Mouse (Mus musculus) brain, embryonic 14.5 days (tissue): Measurements from ENCODE around the gene Cars2. TPM values are rescaled to one million over a fixed set of nuclear protein-coding genes. Genes with fewer than 3 reads are reported as not detected.

Experiments
- DNase-seq: peaks from one replicate; pipeline ENCODE4 v3.0.0-alpha.2; 2011; ENCODE audit warnings: low read depth
- CTCF ChIP-seq: fragments of 200-500 bp; IDR thresholded peaks from 2 replicates; pipeline ENCODE4 v1.5.1; 2012; ENCODE audit warnings: inconsistent platforms, mild to moderate bottlenecking, moderate library complexity, borderline replicate concordance; ENCODE audit not compliant: insufficient read depth, insufficient read length; ENCODE audit errors: extremely low read depth
- POLR2A ChIP-seq: fragments of 200-500 bp; IDR thresholded peaks from 2 replicates; pipeline ENCODE4 v1.6.1; 2012; ENCODE audit warnings: mild to moderate bottlenecking, inconsistent platforms, borderline replicate concordance; ENCODE audit not compliant: poor library complexity, insufficient read depth, insufficient read length, severe bottlenecking; ENCODE audit errors: extremely low read depth
- polyA plus RNA-seq: library from polyadenylated mRNA; depleted of rRNA; stranded (reverse); fragments of >200 nt; gene quantifications from 2 replicates; pipeline ENCODE4 v1.2.3, GENCODE M21; 2012

Gene Cars2
- polyA plus RNA-seq, 1 experiment = 44.1 TPM

- no peak for DNase-seq
- TF ChIP-seq CTCF (no peak), POLR2A (no peak)
Measured at GRCm38 (mm10) chr8:11530155-11530770, 20.3 kb downstream of the Cars2 start.

- no peak for TF ChIP-seq CTCF
- DNase-seq = no peak
Measured at GRCm38 (mm10) chr8:11523331-11523730, 27.3 kb downstream of the Cars2 start.

DNA sequence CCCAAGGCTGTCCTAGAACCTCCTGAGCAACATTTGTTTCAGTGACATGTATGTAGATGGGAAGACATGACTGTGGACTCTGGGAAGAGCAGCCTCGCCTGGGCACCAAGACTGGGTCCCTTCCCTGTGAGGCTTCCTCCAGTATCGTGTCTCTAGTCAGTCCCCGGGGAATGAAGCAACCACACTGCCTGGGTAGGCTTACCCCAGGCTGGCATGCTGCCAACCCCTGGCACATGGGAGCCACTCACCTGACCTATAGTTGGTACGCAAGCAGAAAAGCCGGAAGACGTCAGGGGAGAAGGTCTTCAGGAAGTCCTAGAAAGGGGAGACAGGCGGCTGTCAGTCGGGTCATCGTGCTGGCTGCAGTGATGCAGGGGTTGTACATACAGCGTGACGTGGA is 31.9 kb downstream of the Cars2 start:
- peak; percentile 6 for DNase-seq
- TF ChIP-seq POLR2A (no peak), CTCF (no peak)

DNA sequence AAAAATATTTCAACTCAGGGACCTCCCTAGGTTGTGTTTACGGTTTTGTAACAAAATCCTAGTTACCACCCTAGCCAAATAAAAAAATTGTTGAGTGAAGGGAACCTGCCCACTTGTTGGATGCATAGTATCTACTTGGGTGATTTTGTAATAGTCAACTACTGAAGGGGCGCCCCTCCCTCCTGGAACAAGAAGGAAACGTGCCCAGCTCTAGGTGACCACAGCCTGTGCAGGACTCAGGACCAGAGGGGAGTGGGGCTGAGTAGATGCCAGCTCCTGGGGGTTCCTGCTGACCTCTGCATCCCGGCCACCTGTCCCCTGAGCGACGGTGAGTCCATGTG is 32.6 kb downstream of the Cars2 start:
- TF ChIP-seq CTCF (no peak), POLR2A (no peak)
- DNase-seq = no peak

DNA sequence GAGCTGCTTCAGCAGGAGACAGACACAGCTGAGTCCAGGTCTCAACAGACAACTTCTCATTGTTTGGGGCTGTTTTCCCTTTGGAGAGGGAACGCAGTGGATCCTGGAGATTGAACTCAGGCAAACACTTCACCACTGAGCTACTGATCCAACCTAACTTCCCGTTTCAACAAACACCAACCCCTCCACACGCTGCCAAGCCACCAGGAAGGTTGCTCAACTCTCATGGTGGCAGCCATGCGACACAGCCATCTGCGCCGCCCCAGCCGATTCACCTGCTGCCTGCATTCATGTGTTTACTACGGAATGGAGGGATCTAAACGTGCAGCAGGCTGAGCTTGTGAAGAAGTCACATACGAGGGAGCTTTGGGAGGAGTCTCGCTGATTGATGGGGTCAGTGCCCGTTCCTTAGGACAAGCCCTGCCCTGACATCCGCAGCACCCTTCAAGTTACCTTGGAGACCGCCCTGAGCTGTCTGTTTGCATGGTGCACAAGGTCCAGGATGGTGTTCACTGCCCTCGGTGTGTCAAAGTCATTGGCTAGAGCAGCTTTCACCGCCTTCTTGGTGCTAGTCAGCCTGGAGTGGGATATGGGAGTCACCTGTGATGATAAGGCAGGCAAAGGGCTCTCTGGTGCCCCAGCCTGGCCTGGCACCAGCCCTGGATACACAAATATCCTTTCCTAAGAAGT is 33.1 kb downstream of the Cars2 start:
- no peak for TF ChIP-seq POLR2A
- TF ChIP-seq CTCF = no peak
- no peak for DNase-seq

DNA sequence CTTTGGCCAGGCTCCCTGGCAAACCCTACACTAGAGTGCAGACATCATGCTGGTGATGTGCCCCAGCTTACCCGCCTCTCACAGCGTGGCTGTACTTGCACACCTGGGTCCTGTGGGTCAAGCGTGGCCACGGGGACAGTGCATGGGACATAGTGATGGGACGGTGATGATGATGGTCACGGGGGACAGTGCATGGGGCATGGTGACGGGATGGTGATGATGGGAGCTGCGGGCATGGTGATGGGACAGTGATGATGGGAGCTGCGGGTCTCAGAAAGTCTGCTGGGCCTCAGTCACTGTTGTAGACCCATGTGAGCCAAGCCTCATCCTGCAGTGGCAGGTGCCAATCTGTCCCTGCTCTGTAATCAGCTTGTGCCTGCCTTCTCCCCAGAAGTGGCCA is 34.3 kb downstream of the Cars2 start:
- DNase-seq = no peak

DNA sequence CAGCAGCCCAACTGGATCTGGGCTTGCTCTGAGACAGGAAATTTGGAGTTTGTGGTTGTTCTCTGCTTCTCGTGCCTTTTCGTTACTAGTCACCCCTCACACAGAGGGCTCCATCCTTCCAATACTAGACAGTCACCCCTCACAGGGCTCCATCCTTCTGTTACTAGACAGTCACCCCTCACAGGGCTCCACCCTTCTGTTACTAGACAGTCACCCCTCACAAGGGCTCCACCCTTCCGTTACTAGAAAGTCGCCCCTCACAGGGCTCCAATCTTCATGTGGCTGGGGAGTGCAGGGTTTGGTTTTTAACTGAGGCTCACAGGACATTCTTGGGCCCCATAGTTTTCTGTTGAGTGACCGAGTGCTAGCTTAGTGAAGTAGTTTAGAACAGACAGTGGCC is 37.3 kb downstream of the Cars2 start:
- TF ChIP-seq POLR2A = no peak
- TF ChIP-seq CTCF = no peak

More for the DNA sequence above, 34.3 kb downstream of the Cars2 start:
- no peak for TF ChIP-seq POLR2A
- no peak for TF ChIP-seq CTCF

DNA sequence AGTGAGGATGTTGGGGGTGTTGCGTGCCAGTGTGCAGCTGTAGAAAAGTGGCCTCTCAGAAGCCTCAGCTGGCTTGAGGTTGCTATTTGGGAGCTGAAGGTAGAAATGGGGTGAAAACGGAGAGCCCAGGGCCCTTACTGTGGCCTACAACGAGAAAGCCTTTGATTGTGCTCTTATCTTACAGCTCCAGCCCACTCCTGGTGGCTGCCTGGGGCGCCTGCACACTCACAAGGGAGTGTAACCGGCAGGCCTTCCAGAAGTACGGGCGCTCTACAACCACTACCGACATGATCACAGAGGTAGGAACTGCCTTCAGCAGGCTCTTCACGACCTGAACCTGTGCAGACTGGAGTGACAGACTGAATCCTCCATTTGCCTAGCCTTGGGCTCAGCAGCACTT is 37.9 kb downstream of the Cars2 start:
- DNase-seq = no peak
- no peak for TF ChIP-seq POLR2A
- no peak for TF ChIP-seq CTCF

More for the DNA sequence above, 37.3 kb downstream of the Cars2 start:
- DNase-seq = no peak

- DNase-seq = no peak
- TF ChIP-seq POLR2A (no peak), CTCF (no peak)
Measured at GRCm38 (mm10) chr8:11510971-11511370, 39.6 kb downstream of the Cars2 start.

DNA sequence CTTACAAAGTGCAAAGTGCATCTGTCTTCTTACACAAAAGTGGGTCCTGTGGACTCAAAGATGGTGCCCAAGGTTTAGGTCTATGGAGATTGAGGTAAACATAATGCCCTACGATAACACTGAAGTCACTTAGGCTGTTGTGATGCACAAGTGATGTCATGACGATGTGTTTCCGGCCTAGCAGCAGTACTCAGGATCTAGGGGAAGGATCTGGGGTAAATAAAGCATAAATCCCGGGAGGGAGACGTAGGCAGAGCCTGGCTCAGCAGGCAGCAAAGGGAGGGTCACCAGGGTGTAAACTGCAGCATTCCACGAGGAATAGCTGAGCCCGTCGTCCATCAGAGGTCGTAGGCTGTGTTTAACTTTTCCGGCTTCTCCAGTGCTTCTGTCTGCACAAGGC is 41.7 kb downstream of the Cars2 start:
- no peak for TF ChIP-seq POLR2A
- TF ChIP-seq CTCF = no peak
- no peak for DNase-seq

GRCm38 (mm10) chr8:11506802-11507201 is 43.8 kb downstream of the Cars2 start:
- TF ChIP-seq CTCF = peak; percentile 67
- no peak for TF ChIP-seq POLR2A
- peak; percentile 64 for DNase-seq

GRCm38 (mm10) chr8:11506074-11506473 is 44.5 kb downstream of the Cars2 start:
- no peak for DNase-seq
- TF ChIP-seq POLR2A = no peak
- no peak for TF ChIP-seq CTCF

GRCm38 (mm10) chr8:11503476-11504232 is 46.9 kb downstream of the Cars2 start:
- TF ChIP-seq POLR2A = no peak
- no peak for TF ChIP-seq CTCF
- no peak for DNase-seq
